Mouse (Mus musculus) MEL (cell line): ENCODE results near the gene Sp100.

Source experiments
- CTCF ChIP-seq, 3 experiments: IDR thresholded peaks in 2 of 3; conservative IDR thresholded peaks in 1 of 3; 2 replicates each; pipeline ENCODE4 v1.5.1; 2011 to 2012; ENCODE audit warnings: low read length in 3 of 3, low read depth in 2 of 3, mild to moderate bottlenecking in 2 of 3, improper control_type of control experiment in 1 of 3, inconsistent platforms in 1 of 3, mixed read lengths in 1 of 3, moderate library complexity in 1 of 3; ENCODE audit not compliant: control insufficient read depth in 1 of 3, insufficient read depth in 1 of 3, poor library complexity in 1 of 3, severe bottlenecking in 1 of 3
- E2F4 ChIP-seq: IDR thresholded peaks from 2 replicates; pipeline ENCODE4 v1.6.1; 2011; ENCODE audit warnings: low read depth, low read length, improper control_type of control experiment, borderline replicate concordance
- EP300 ChIP-seq, 2 experiments: IDR thresholded peaks; 2 replicates each; pipeline ENCODE4 v1.6.1; 2011; ENCODE audit warnings: improper control_type of control experiment in 2 of 2, low read length in 2 of 2, low read depth in 1 of 2, mild to moderate bottlenecking in 1 of 2
- GATA1 ChIP-seq: IDR thresholded peaks from 2 replicates; pipeline ENCODE4 v1.6.1; 2011; ENCODE audit warnings: low read depth, low read length, improper control_type of control experiment
- JUND ChIP-seq: IDR thresholded peaks from 2 replicates; pipeline ENCODE4 v1.6.1; 2011; ENCODE audit warnings: low read depth, mild to moderate bottlenecking, improper control_type of control experiment, low read length
- MAX ChIP-seq: IDR thresholded peaks from 2 replicates; pipeline ENCODE4 v1.6.1; 2011; ENCODE audit warnings: low read length, improper control_type of control experiment
- MYB ChIP-seq: IDR thresholded peaks from 2 replicates; pipeline ENCODE4 v1.6.1; 2011; ENCODE audit warnings: mild to moderate bottlenecking, low read depth, low read length, improper control_type of control experiment
- MYC ChIP-seq: IDR thresholded peaks from 2 replicates; pipeline ENCODE4 v1.6.1; 2011; ENCODE audit warnings: low read depth, mild to moderate bottlenecking, low read length, improper control_type of control experiment, moderate library complexity
- POLR2A ChIP-seq, 2 experiments: IDR thresholded peaks; 2 replicates each; pipeline ENCODE4 v1.6.1; 2011 to 2012; ENCODE audit warnings: low read length in 2 of 2, mild to moderate bottlenecking in 2 of 2, control low read depth in 1 of 2, improper control_type of control experiment in 1 of 2, low read depth in 1 of 2, moderate library complexity in 1 of 2; ENCODE audit not compliant: control insufficient read depth in 1 of 2, insufficient read depth in 1 of 2, poor library complexity in 1 of 2
- POLR2AphosphoS2 ChIP-seq: IDR thresholded peaks from 2 replicates; pipeline ENCODE4 v1.6.1; 2011; ENCODE audit warnings: low read length, improper control_type of control experiment
- RAD21 ChIP-seq: IDR thresholded peaks from 2 replicates; pipeline ENCODE4 v1.6.1; 2011; ENCODE audit warnings: mild to moderate bottlenecking, low read depth, low read length, improper control_type of control experiment

GRCm38 (mm10) chr1:85734511-85734910 lies 84.7 kb downstream of the Sp100 start:
- TF ChIP-seq EP300 (IDR thresholded peaks at IDR 0.05; ENCODE audit: low read depth in 1 of 2, low read length in 2 of 2) (no peak), MYC (no peak), CTCF (IDR thresholded peaks at IDR 0.05 in 2 of 3, conservative IDR thresholded peaks at IDR 0.05 in 1 of 3; ENCODE audit: control insufficient read depth in 1 of 3, insufficient read depth in 1 of 3, low read depth in 2 of 3, low read length in 3 of 3, poor library complexity in 1 of 3, severe bottlenecking in 1 of 3) (no peak), JUND (no peak), MYB (no peak), E2F4 (no peak), POLR2A (IDR thresholded peaks at IDR 0.05; ENCODE audit: control insufficient read depth in 1 of 2, insufficient read depth in 1 of 2, low read depth in 1 of 2, low read length in 2 of 2, poor library complexity in 1 of 2) (no peak), POLR2AphosphoS2 (no peak), GATA1 (no peak), MAX (no peak), RAD21 (no peak)
